In the genomic region with DNA sequence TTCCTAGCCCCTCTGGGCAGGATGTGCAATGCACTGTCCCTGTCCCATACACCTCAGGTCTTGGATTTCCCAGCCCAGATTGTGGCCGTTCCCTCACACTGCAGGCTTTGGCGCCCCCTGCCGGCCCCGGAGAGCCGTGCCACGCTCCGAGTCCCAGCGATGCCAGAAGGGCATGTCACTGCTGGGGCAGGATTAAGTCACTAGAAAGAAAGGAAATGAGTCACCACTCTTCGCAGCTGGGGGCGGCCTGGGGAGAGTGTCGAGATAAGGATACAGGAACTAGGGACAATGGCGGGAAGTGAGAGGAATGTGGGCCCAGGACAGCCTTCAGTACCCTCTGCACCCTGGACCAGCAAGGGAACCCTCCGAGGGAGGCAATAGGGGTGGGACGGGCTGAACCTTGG, we compare ENCODE assay signal across 8 mouse cellular contexts. TPM values are rescaled to one million over a fixed set of nuclear protein-coding genes. Genes with fewer than 3 reads are reported as not detected.
DNase-seq lines count a peak whose midpoint lies in the region; ATAC-seq lines count a peak whose summit lies in the region.

No protein-coding gene starts in this region.

- DNase-seq in WW6 (ENCODE audit: low read depth, low spot score) = peak; percentile 74
- peak; percentile 94 to 97 for DNase-seq in cerebellum, postnatal 4 days (ENCODE audit: low spot score in 2 of 2)
- DNase-seq in gastrocnemius, adult 8-10 months (ENCODE audit: low spot score in 2 of 2) = peak; percentile 91 to 93
- DNase-seq in induced T-regulatory cell, adult 2 months (ENCODE audit: low read depth) = peak; percentile 88
- peak; percentile 50 to 92 for DNase-seq in left cerebral cortex, adult 8-10 months (ENCODE audit: low spot score in 2 of 2)
- DNase-seq in right cerebral cortex, adult 18-20 months = peak; percentile 84
- DNase-seq in urinary bladder, postnatal 10 days (ENCODE audit: low spot score) = peak; percentile 82

- peak; percentile 99 for ATAC-seq in megakaryocyte, adult 5-6 weeks (ENCODE audit: poor library complexity, severe bottlenecking)

RNA-seq across cellular contexts. Expression of a gene that starts 40.5 kb away (rescaled TPM):
- total RNA-seq in gastrocnemius, adult 8-10 months (2022) = 1 to 10 TPM; 1.9 to 6.9 (median 6.0) TPM
- 10 to 100 TPM; 67.0 to 96.0 (median 77.4) TPM for total RNA-seq in left cerebral cortex, adult 8-10 months (2022)
- total RNA-seq in megakaryocyte, adult 5-6 weeks (2015) = 246 and 264 TPM in 2 replicates
- total RNA-seq in megakaryocyte, adult 5-6 weeks (2017) = 158 and 170 TPM in 2 replicates

Comparison
In these comparisons a context has a peak if more than half of its experiments do, and no peak if none do; other contexts are left out.
1. Peak in every context shown above with its lines: DNase-seq and ATAC-seq.
2. RNA of a gene that starts 40.5 kb away (total RNA-seq): 158 to 264 TPM in megakaryocyte, adult 5-6 weeks and 67.0 to 96.0 TPM in left cerebral cortex, adult 8-10 months; 1.9 to 6.9 TPM in gastrocnemius, adult 8-10 months; every median in the first group is over 4 times any median in the second.